26 mouse cellular contexts compared by ENCODE assay signal in the genomic region with DNA sequence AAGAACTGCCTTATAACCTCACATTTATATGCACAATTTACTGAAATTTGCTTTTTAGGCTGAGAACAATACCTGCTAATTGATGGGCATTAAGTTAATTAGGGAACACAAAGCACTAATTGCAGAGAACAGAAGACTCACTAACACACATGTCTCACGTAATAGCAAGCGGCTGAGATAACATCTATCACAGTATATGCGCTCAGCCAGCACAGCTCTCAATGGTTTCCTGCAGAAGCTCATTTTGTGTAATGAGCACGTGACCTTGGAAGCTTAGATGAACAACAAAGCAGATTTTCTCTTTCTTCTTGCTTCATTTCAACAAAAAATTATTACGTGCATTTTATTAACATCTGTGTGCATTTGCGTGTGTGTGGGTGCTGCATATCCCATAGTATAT.
"Had no signal": no experiment of that assay in that cellular context is flagged by ENCODE, and none has a peak within 500 bp of the region (broad histone marks: within the 10 kb centered on the region; RNA-seq: fewer than 3 reads in every experiment).

No protein-coding gene starts in this region.

- H3K27ac ChIP-seq: heart, adult 2 months; heart, embryonic 13.5 days; heart, embryonic 15.5 days; hindbrain, embryonic 10.5 days; hindbrain, embryonic 15.5 days; intestine, embryonic 15.5 days; layer of hippocampus, adult 2 months; left cerebral cortex, adult 2 months; limb, embryonic 10.5 days; limb, embryonic 12.5 days; liver, embryonic 13.5 days; liver, embryonic 15.5 days had no signal

- ATAC-seq: inflammation-experienced regulatory T-cells, adult 6 months; intestine, embryonic 15.5 days; intestine, postnatal 0 days had no signal

- H3K4me1 ChIP-seq: heart, embryonic 13.5 days; heart, embryonic 15.5 days; hindbrain, embryonic 10.5 days; hindbrain, embryonic 15.5 days; intestine, embryonic 15.5 days; limb, embryonic 10.5 days; limb, embryonic 12.5 days; liver, embryonic 13.5 days; liver, embryonic 15.5 days had no signal

- H3K9ac ChIP-seq: heart, embryonic 13.5 days; heart, embryonic 15.5 days; hindbrain, embryonic 15.5 days; intestine, embryonic 15.5 days; limb, embryonic 12.5 days; liver, embryonic 13.5 days; liver, embryonic 15.5 days had no signal

- H3K9me3 ChIP-seq: heart, embryonic 13.5 days; heart, embryonic 15.5 days; hindbrain, embryonic 10.5 days; hindbrain, embryonic 15.5 days; intestine, embryonic 15.5 days; limb, embryonic 10.5 days; limb, embryonic 12.5 days; liver, embryonic 13.5 days; liver, embryonic 15.5 days had no signal

- DNase-seq: gastrocnemius, postnatal 14 days; gastrocnemius, postnatal 36 days; heart, adult 11 months; heart, adult 2 months; heart, postnatal 4 days; kidney, adult 18-20 months; kidney, adult 8-10 months; kidney, postnatal 10 days; kidney, postnatal 25 days; kidney, postnatal 4 days; liver; liver, embryonic 13.5 days had no signal

- H3K4me3 ChIP-seq: heart, adult 2 months; heart, embryonic 13.5 days; heart, embryonic 15.5 days; hindbrain, embryonic 10.5 days; hindbrain, embryonic 15.5 days; intestine, embryonic 15.5 days; layer of hippocampus, adult 2 months; left cerebral cortex, adult 2 months; limb, embryonic 10.5 days; limb, embryonic 12.5 days; liver, embryonic 13.5 days; liver, embryonic 15.5 days had no signal

- H3K4me2 ChIP-seq: heart, embryonic 11.5 days; heart, embryonic 13.5 days; heart, embryonic 15.5 days; hindbrain, embryonic 15.5 days; intestine, embryonic 15.5 days; limb, embryonic 12.5 days; liver, embryonic 11.5 days; liver, embryonic 13.5 days; liver, embryonic 15.5 days had no signal

- H3K36me3 ChIP-seq: heart, embryonic 13.5 days; heart, embryonic 15.5 days; hindbrain, embryonic 10.5 days; hindbrain, embryonic 15.5 days; intestine, embryonic 15.5 days; limb, embryonic 10.5 days; limb, embryonic 12.5 days; liver, embryonic 13.5 days; liver, embryonic 15.5 days had no signal

- H3K27me3 ChIP-seq: heart, embryonic 13.5 days; heart, embryonic 15.5 days; hindbrain, embryonic 15.5 days; intestine, embryonic 15.5 days; limb, embryonic 12.5 days; liver, embryonic 13.5 days; liver, embryonic 15.5 days had no signal
